Mouse (Mus musculus) small intestine, adult 2 months (tissue): ENCODE measurements at regions not wholly inside any gene's neighbourhood (a gene's known extent, or its start where the extent isn't known, plus 50 kb on each side); places are given as distances from the start of the nearest gene placed in this dataset.

ENCODE experiments used
- CTCF ChIP-seq: fragments of 200-500 bp; IDR thresholded peaks from 2 replicates; pipeline ENCODE4 v1.5.1; 2012; ENCODE audit warnings: low read depth, mild to moderate bottlenecking, control low read depth, inconsistent platforms, low read length, moderate library complexity, mixed read lengths; ENCODE audit not compliant: insufficient replicate concordance, insufficient read length; ENCODE audit errors: extremely low read depth
- POLR2A ChIP-seq: fragments of 200-500 bp; IDR thresholded peaks from 2 replicates; pipeline ENCODE4 v1.6.1; 2012; ENCODE audit warnings: low read depth, mild to moderate bottlenecking, control low read depth, inconsistent platforms, low read length, moderate library complexity

- TF ChIP-seq POLR2A (no peak), CTCF (no peak)
Observed at GRCm38 (mm10) chr14:76614682-76615081, 58.0 kb upstream of the Serp2 start.
